Mouse (Mus musculus): Measurements from ENCODE around the gene Myo1a.

Myo1a gene

GRCm38 (mm10) chr10:127695775-127696174 is 9.2 kb upstream of the Myo1a start:
- TF ChIP-seq GATA4 (IDR thresholded peaks at IDR 0.05; ENCODE audit: insufficient replicate concordance, low read length) = no peak

GRCm38 (mm10) chr10:127698966-127699365 is 6.0 kb upstream of the Myo1a start:
- TF ChIP-seq GATA4 (IDR thresholded peaks at IDR 0.05; ENCODE audit: insufficient replicate concordance, low read length) = no peak

- TF ChIP-seq GATA4 (IDR thresholded peaks at IDR 0.05; ENCODE audit: insufficient replicate concordance, low read length) = no peak
These were observed 1.7 kb upstream of the Myo1a start for GRCm38 (mm10) chr10:127703299-127703698.

GRCm38 (mm10) chr10:127704293-127704692 is 677 bp upstream of the Myo1a start:
- TF ChIP-seq GATA4 (IDR thresholded peaks at IDR 0.05; ENCODE audit: insufficient replicate concordance, low read length) = no peak

- TF ChIP-seq GATA4 (IDR thresholded peaks at IDR 0.05; ENCODE audit: insufficient replicate concordance, low read length) = no peak
These were observed 813 bp downstream of the Myo1a start for GRCm38 (mm10) chr10:127705783-127706182.

GRCm38 (mm10) chr10:127707721-127708120 is 2.8 kb downstream of the Myo1a start:
- no peak; the same call in 1 of the 2 replicates for TF ChIP-seq GATA4 (IDR thresholded peaks at IDR 0.05; ENCODE audit: insufficient replicate concordance, low read length)

- TF ChIP-seq GATA4 (IDR thresholded peaks at IDR 0.05; ENCODE audit: insufficient replicate concordance, low read length) = no peak
These were observed 3.9 kb downstream of the Myo1a start for GRCm38 (mm10) chr10:127708850-127709370.

- no peak for TF ChIP-seq GATA4 (IDR thresholded peaks at IDR 0.05; ENCODE audit: insufficient replicate concordance, low read length)
These were observed 5.4 kb downstream of the Myo1a start for GRCm38 (mm10) chr10:127710331-127710730.

GRCm38 (mm10) chr10:127712736-127713135 is 7.8 kb downstream of the Myo1a start:
- no peak for TF ChIP-seq GATA4 (IDR thresholded peaks at IDR 0.05; ENCODE audit: insufficient replicate concordance, low read length)

- no peak for TF ChIP-seq GATA4 (IDR thresholded peaks at IDR 0.05; ENCODE audit: insufficient replicate concordance, low read length)
These were observed 16.9 kb downstream of the Myo1a start for GRCm38 (mm10) chr10:127721671-127722418.

- no peak for TF ChIP-seq GATA4 (IDR thresholded peaks at IDR 0.05; ENCODE audit: insufficient replicate concordance, low read length)
These were observed 19.2 kb downstream of the Myo1a start, which contains the start of gene Tac2 for GRCm38 (mm10) chr10:127724178-127724577. Tac2 (plus strand) TSS chr10:127724478.

GRCm38 (mm10) chr10:127725136-127725535 is 20.2 kb downstream of the Myo1a start:
- TF ChIP-seq GATA4 (IDR thresholded peaks at IDR 0.05; ENCODE audit: insufficient replicate concordance, low read length) = no peak

- no peak for TF ChIP-seq GATA4 (IDR thresholded peaks at IDR 0.05; ENCODE audit: insufficient replicate concordance, low read length)
These were observed 23.5 kb downstream of the Myo1a start for GRCm38 (mm10) chr10:127728437-127728836.

- TF ChIP-seq GATA4 (IDR thresholded peaks at IDR 0.05; ENCODE audit: insufficient replicate concordance, low read length) = no peak
These were observed 25.4 kb downstream of the Myo1a start for GRCm38 (mm10) chr10:127730285-127730932.

GRCm38 (mm10) chr10:127730933-127731310 is 26.0 kb downstream of the Myo1a start:
- no peak for TF ChIP-seq GATA4 (IDR thresholded peaks at IDR 0.05; ENCODE audit: insufficient replicate concordance, low read length)

- TF ChIP-seq GATA4 (IDR thresholded peaks at IDR 0.05; ENCODE audit: insufficient replicate concordance, low read length) = no peak
These were observed 26.4 kb downstream of the Myo1a start for GRCm38 (mm10) chr10:127731397-127731796.

All from liver, adult (tissue).